Comparison of ENCODE assay signal across 23 mouse cellular contexts in genomic region chr8:107248456-107248855, GRCm38 (mm10). TPM values are rescaled to one million over a fixed set of nuclear protein-coding genes. Genes with fewer than 3 reads are reported as not detected.
DNase-seq lines count a peak whose midpoint lies in the region; ATAC-seq lines count a peak whose summit lies in the region.
"Had no signal": no experiment of that assay in that cellular context is flagged by ENCODE, and none has a peak within 500 bp of the region (broad histone marks: within the 10 kb centered on the region; RNA-seq: fewer than 3 reads in every experiment).

No protein-coding gene starts in this region.

- no peaks in the 10 kb centered on the region for H3K36me3 ChIP-seq in intestine, embryonic 15.5 days
- H3K36me3 ChIP-seq in intestine, embryonic 16.5 days (ENCODE audit: control insufficient read depth, insufficient read depth, low read length): no peaks in the 10 kb centered on the region
- no peaks in the 10 kb centered on the region for H3K36me3 ChIP-seq in embryonic facial prominence, embryonic 15.5 days
- H3K36me3 ChIP-seq: hindbrain, embryonic 12.5 days; limb, embryonic 15.5 days; liver, embryonic 15.5 days; midbrain, embryonic 10.5 days; neural tube, embryonic 13.5 days had no signal

- ATAC-seq in intestine, embryonic 15.5 days: peak; percentile 51; the same call in 1 of the 2 replicates
- no peak for ATAC-seq in intestine, embryonic 16.5 days
- ATAC-seq in embryonic facial prominence, embryonic 15.5 days (ENCODE audit: insufficient number of reproducible peaks, low FRiP score, low TSS enrichment, low read depth): no peak
- ATAC-seq: midbrain, embryonic 16.5 days had no signal

- 52% methylated on average over 6 of the region's 6 CpGs for WGBS in intestine, embryonic 15.5 days
- 52% methylated on average over 6 of the region's 6 CpGs for WGBS in intestine, embryonic 16.5 days
- 43% methylated on average over 6 of the region's 6 CpGs for WGBS in embryonic facial prominence, embryonic 15.5 days

- no peak overlapping the region for H3K9ac ChIP-seq in intestine, embryonic 15.5 days
- H3K9ac ChIP-seq in intestine, embryonic 16.5 days (ENCODE audit: low read depth, low read length): no peak overlapping the region
- no peak overlapping the region for H3K9ac ChIP-seq in embryonic facial prominence, embryonic 15.5 days
- H3K9ac ChIP-seq: hindbrain, embryonic 12.5 days; limb, embryonic 15.5 days; liver, embryonic 15.5 days; neural tube, embryonic 13.5 days had no signal

- H3K27ac ChIP-seq in intestine, embryonic 15.5 days: no peak overlapping the region
- H3K27ac ChIP-seq in intestine, embryonic 16.5 days (ENCODE audit: low read length): no peak overlapping the region
- H3K27ac ChIP-seq in embryonic facial prominence, embryonic 15.5 days (replicated peaks): peak overlapping the region; percentile 29; the same call in 1 of the 2 replicates
- H3K27ac ChIP-seq: hindbrain, embryonic 12.5 days; kidney, postnatal 0 days; left cerebral cortex, adult 2 months; limb, embryonic 15.5 days; liver, embryonic 15.5 days; midbrain, embryonic 10.5 days; neural tube, embryonic 13.5 days had no signal

- no peak overlapping the region for H3K4me2 ChIP-seq in intestine, embryonic 15.5 days (replicated peaks)
- no peak overlapping the region for H3K4me2 ChIP-seq in intestine, embryonic 16.5 days (ENCODE audit: low read depth, low read length)
- H3K4me2 ChIP-seq in embryonic facial prominence, embryonic 15.5 days (replicated peaks): no peak overlapping the region
- H3K4me2 ChIP-seq: hindbrain, embryonic 12.5 days; limb, embryonic 15.5 days; liver, embryonic 15.5 days; neural tube, embryonic 13.5 days had no signal

- H3K27me3 ChIP-seq in intestine, embryonic 15.5 days (replicated peaks): no peaks in the 10 kb centered on the region
- H3K27me3 ChIP-seq in intestine, embryonic 16.5 days (replicated peaks; ENCODE audit: control insufficient read depth, insufficient read depth, low read length): no peaks in the 10 kb centered on the region
- no peaks in the 10 kb centered on the region for H3K27me3 ChIP-seq in embryonic facial prominence, embryonic 15.5 days
- H3K27me3 ChIP-seq: hindbrain, embryonic 12.5 days; limb, embryonic 15.5 days; liver, embryonic 15.5 days; neural tube, embryonic 13.5 days had no signal

- no peaks in the 10 kb centered on the region for H3K4me1 ChIP-seq in intestine, embryonic 15.5 days (replicated peaks)
- no peaks in the 10 kb centered on the region for H3K4me1 ChIP-seq in intestine, embryonic 16.5 days (ENCODE audit: control insufficient read depth, insufficient read depth, low read length)
- peaks cover 32% of the 10 kb centered on the region for H3K4me1 ChIP-seq in embryonic facial prominence, embryonic 15.5 days
- H3K4me1 ChIP-seq: hindbrain, embryonic 12.5 days; liver, embryonic 15.5 days; midbrain, embryonic 10.5 days; neural tube, embryonic 13.5 days had no signal

- H3K9me3 ChIP-seq in intestine, embryonic 15.5 days: no peaks in the 10 kb centered on the region
- H3K9me3 ChIP-seq in intestine, embryonic 16.5 days (ENCODE audit: control insufficient read depth, low read length): no peaks in the 10 kb centered on the region
- H3K9me3 ChIP-seq in embryonic facial prominence, embryonic 15.5 days (replicated peaks): no peaks in the 10 kb centered on the region
- H3K9me3 ChIP-seq: hindbrain, embryonic 12.5 days; limb, embryonic 15.5 days; liver, embryonic 15.5 days; midbrain, embryonic 10.5 days; neural tube, embryonic 13.5 days had no signal

- peak; percentile 13 for DNase-seq in lung, postnatal 14 days
- DNase-seq in urinary bladder, adult 2 months (ENCODE audit: low spot score): peak; percentile 34
- DNase-seq in spleen, adult 18-20 months: no peak
- no peak for DNase-seq in spleen, postnatal 36 days (ENCODE audit: low spot score in 2 of 2)
- no peak for DNase-seq in right cerebral cortex, adult 18-20 months
- DNase-seq: adrenal gland, postnatal 14 days; cerebellum, adult 8-10 months; kidney, adult 18-20 months; layer of hippocampus, adult 9-11 months; left cerebral cortex, postnatal 4 days; right cerebral cortex, postnatal 4 days had no signal

- H3K4me3 ChIP-seq in intestine, embryonic 15.5 days (replicated peaks): no peak overlapping the region
- no peak overlapping the region for H3K4me3 ChIP-seq in intestine, embryonic 16.5 days (ENCODE audit: low read length)
- no peak overlapping the region for H3K4me3 ChIP-seq in embryonic facial prominence, embryonic 15.5 days (replicated peaks)
- H3K4me3 ChIP-seq: hindbrain, embryonic 12.5 days; left cerebral cortex, adult 2 months; limb, embryonic 15.5 days; liver, embryonic 15.5 days; midbrain, embryonic 10.5 days; myocyte; neural tube, embryonic 13.5 days had no signal

RNA-seq across cellular contexts. Expression of gene Nfat5, which starts 44.8 kb away (rescaled TPM):
- 8.6 and 9.0 TPM in 2 replicates for polyA plus RNA-seq in intestine, embryonic 15.5 days (2015; fragmentation: Nextera tagmentation; extraction: Ambion mirVana)
- polyA plus RNA-seq in intestine, embryonic 16.5 days (2015; fragmentation: Nextera tagmentation; extraction: Ambion mirVana): 5.4 and 5.9 TPM in 2 replicates
- polyA plus RNA-seq in embryonic facial prominence, embryonic 15.5 days (2015; fragmentation: Nextera tagmentation; extraction: Ambion mirVana): 18.9 and 19.0 TPM in 2 replicates
- 57.2 and 60.8 TPM in 2 replicates for polyA plus RNA-seq in urinary bladder, adult 2 months (2012; rRNA removed)

Comparison
In these comparisons a context has a peak if more than half of its experiments do, and no peak if none do; other contexts are left out.
1. DNase-seq: peak in lung, postnatal 14 days (single experiment) and urinary bladder, adult 2 months (single experiment); none in spleen, adult 18-20 months (0 of 2), spleen, postnatal 36 days (0 of 2) and right cerebral cortex, adult 18-20 months (single experiment).